Mouse (Mus musculus) liver, postnatal 0 days (tissue): ENCODE measurements around the gene Rorb.

Source experiments
- CTCF ChIP-seq: sonication (generic); IDR thresholded peaks from 2 replicates; pipeline ENCODE4 v1.5.1; 2016; ENCODE audit warnings: antibody characterized with exemption, low read depth
- EP300 ChIP-seq: IDR thresholded peaks from 2 replicates; pipeline ENCODE4 v1.6.1; 2016; ENCODE audit warnings: antibody characterized with exemption, low read depth, mild to moderate bottlenecking

GRCm38 (mm10) chr19:18889117-18889627, 221.8 kb downstream of the Rorb start:
- no peak for TF ChIP-seq EP300
- TF ChIP-seq CTCF, result no peak
